Mouse (Mus musculus) lung, adult 2 months (tissue): ENCODE data around the gene Klb. TPM values are rescaled to one million over a fixed set of nuclear protein-coding genes. Genes with fewer than 3 reads are reported as not detected.
A peak's percentile ranks its signal among the peaks of the same experiment; 100 is the strongest.

ENCODE experiments used
- DNase-seq: peaks from one replicate; pipeline ENCODE4 v3.0.0; 2022
- H3K4me1 ChIP-seq: fragments of 200-500 bp; 2 replicates; pipeline ENCODE4 v1.6.1; 2011; ENCODE audit warnings: low read length; ENCODE audit not compliant: control insufficient read depth, insufficient read depth
- H3K4me3 ChIP-seq: fragments of 200-500 bp; replicated peaks from 2 replicates; pipeline ENCODE3; 2011; ENCODE audit warnings: low read depth, mild to moderate bottlenecking, control low read depth, low read length; ENCODE audit errors: extremely low read depth
- CTCF ChIP-seq: fragments of 200-500 bp; IDR thresholded peaks from 2 replicates; pipeline ENCODE4 v1.5.1; 2011; ENCODE audit warnings: mild to moderate bottlenecking, low read length, control low read depth; ENCODE audit not compliant: insufficient read depth
- POLR2A ChIP-seq: fragments of 200-500 bp; IDR thresholded peaks from 2 replicates; pipeline ENCODE4 v1.6.1; 2011; ENCODE audit warnings: low read depth, mild to moderate bottlenecking, control low read depth, low read length, borderline replicate concordance; ENCODE audit errors: extremely low read depth
- WGBS: fragments of 180-500 bp; shearing (Covaris S2); methylation state at CpG from one replicate; pipeline ENCODE4 v1.1.7; 2018; 5-methylcytosine and 5-hydroxymethylcytosine counted together
- polyA plus RNA-seq: library from polyadenylated mRNA; depleted of rRNA; stranded (reverse); fragments of >200 nt; gene quantifications from 2 replicates; pipeline ENCODE4 v1.2.3, GENCODE M21; 2012

Gene Klb
- polyA plus RNA-seq, 1 experiment = 0.44 TPM

DNA sequence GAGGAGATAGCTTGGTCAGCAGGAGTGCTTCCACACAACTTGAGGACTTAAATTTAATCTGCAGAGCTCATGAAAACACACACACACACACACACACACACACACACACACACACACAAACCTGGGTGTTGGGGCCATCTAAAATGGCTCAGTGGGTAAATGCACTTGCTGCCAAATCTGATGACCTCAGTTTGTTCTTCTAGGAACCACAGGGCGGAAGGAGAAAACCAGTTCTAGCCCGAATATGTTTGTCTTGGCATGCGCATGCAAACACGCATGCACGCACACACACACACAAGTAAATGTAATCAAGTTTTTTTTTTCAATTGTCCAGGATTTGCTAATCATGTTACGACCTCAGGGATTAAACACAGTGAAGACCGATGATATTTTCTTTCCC is 23.4 kb downstream of the Klb start:
- H3K4me1 ChIP-seq = no peaks in the 10 kb centered on the region
- no peak for DNase-seq
- TF ChIP-seq POLR2A = no peak
- no peak for TF ChIP-seq CTCF
- 87% methylated on average over 7 of the region's 7 CpGs for WGBS
- no peak overlapping the region for H3K4me3 ChIP-seq

DNA sequence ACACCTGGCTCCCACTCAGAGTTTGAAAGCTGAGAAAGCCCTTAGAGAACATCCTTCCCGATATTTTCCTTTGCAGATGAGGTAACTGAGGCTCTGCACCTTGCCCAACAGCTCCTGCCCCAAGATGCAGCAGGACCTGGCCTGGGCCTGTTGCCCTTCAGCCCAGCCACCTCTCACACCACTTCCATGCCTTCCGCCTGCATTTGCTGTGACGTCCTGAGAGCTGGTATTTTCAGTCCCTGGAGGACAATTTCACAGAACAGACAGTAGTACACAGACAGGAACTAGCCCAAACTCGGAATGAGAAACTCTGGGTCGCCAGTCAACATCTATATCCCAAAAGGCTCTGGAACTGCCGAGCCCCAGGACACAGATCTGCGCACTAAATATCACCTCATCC is 26.6 kb downstream of the Klb start:
- no peak for TF ChIP-seq CTCF
- TF ChIP-seq POLR2A = no peak
- no peak overlapping the region for H3K4me3 ChIP-seq
- 76% methylated on average over 7 of the region's 7 CpGs for WGBS
- no peak for DNase-seq
- H3K4me1 ChIP-seq = no peaks in the 10 kb centered on the region

DNA sequence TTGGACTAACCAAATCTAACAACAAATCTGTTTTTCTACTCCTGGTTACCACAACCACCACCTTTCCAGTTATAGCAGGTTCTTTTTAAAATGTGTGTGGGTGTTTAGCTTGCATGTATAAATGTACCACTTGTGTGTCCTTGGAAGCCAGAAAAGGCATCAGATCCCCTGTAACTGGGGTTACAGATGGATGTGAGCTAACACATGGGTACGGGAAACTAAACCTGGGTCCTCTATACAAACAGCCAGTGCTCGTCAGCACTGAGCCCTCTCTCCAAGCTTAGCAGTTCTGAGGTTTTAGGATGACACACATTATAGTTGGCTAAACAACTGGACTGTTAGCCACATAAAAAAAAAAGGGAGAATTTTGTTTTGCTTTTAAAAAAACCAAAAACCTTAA is 37.6 kb downstream of the Klb start:
- TF ChIP-seq CTCF = no peak
- no peak for TF ChIP-seq POLR2A
- H3K4me1 ChIP-seq = peaks cover 5% of the 10 kb centered on the region; the same call in 1 of the 2 replicates
- no peak for DNase-seq
- 61% methylated on average over 2 of the region's 2 CpGs for WGBS
- H3K4me3 ChIP-seq = no peak overlapping the region

DNA sequence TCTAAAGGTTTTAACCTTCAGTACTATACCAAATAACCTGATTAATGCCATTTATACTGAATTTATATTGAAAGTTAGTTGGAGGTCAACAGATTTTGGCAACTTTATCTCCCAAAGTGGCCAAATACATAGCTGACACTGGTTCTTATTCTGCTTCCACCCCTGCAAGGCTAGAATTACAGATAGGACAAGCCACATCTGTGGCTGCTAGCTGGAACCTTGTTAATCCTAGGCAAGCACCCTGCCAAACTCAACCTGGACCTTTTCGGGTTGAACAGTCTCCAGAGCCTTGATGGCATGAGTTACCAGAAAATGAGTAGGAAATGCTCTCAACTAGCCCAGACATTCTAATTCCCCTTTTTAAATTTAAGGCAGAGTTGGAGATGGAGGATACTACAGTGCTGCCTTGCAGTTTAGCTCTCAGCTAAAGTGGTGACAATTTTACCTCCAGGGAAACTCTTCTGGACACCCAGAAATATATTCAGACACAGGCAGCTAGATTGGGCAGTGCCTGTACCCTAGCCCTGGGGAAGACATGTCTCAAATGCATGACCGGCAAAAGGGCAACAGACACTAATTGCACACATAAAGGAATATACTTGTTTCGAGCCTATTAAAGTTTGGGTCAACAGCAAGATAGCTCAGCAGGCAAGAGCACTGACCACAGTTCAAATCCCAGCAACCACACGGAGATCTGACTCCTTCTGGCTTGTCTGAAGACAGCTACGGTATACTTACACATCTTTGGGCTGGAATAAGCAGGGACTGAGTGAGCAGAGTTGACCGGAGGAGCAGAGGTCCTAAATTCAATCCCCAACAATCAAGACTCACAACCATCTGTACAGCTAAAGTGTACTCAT is 39.1 kb downstream of the Klb start:
- Histone ChIP-seq H3K4me1 (peaks cover 5% of the 10 kb centered on the region; the same call in 1 of the 2 replicates), H3K4me3 (no peak overlapping the region)
- no peak for DNase-seq
- TF ChIP-seq CTCF = no peak
- no peak for TF ChIP-seq POLR2A
- WGBS = 75% methylated on average over 6 of the region's 6 CpGs

DNA sequence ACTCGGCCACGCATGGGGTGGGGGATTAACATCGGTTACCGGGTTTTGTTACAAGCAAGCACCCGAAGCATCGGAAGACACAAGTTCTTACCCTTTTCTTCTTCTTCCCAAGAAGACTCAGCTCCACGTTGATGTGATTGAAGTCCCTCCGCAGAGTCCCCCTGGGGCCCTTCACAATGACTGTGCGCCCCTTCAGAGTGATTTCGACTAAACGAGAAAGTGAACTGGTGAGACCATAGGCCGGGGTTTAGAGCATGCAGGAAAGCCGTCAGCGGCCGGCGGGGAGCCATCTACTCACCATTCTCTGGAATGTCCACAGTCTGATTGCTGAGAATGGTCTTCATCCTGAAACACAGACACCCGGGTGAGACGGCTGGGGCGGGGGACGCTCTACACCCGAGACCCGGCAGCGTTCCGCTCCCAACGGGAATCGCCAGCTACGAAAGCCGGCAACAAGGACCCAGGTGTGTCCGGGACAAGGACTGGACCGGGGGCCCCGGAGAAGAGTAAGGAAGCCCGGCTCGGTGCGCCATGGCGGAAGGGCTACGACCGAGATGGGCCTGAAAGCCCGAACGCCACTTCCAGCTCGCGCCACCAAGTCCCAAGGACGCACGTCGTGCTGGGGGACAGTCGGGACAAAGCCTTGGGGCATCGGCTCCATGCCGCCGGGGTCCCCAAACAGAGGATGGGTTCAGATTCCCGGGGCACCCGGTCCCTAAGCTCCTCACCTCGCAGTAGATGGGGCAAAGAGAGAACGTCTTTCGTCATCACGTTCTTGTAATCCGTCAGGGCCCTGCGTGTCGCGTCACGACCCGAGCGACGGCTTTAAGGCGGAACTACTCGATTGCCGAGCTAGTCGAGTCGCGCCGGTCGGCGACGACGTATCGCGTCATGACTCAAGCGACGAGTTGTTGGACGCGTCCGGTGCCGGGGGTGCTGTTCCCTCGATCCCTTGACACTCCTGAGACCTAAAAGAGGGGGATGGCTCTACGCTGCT is 42.8 kb downstream of the Klb start, which contains the start of the genes Rpl9 and Lias:
Rpl9 (minus strand) TSS at position 797 of the 997 bp plus-strand sequence.
Lias (plus strand) TSS at position 850 of the 997 bp plus-strand sequence.
- H3K4me3 ChIP-seq = peak within 1 kb of the TSS; percentile 96
- TF ChIP-seq CTCF (no peak), POLR2A (peak; percentile 97)
- DNase-seq = peak; percentile 99
- WGBS = under 1% methylated on average over 83 of the region's 83 CpGs
- H3K4me1 ChIP-seq = peaks cover 5% of the 10 kb centered on the region; the same call in 1 of the 2 replicates

DNA sequence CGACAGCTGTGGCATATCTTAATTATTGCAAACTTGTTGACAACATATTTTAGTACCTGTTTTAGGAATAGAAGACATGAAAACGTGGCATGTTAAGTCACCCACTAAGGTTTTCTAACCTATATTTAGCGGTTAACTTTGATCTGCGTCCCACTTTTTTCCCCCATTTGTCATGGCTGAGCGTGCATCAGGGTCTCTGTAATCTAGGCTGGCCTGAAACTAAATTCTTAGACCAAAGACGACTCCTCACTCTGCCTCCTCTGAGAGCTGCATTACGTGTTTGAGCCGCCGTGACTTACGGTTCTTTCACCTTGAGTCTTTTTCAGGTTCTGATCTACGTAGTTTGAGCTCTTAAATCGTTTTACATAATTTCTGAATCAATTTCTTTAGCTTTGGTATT is 43.6 kb downstream of the Klb start:
- 3% methylated on average over 12 of the region's 12 CpGs for WGBS
- TF ChIP-seq CTCF = no peak
- TF ChIP-seq POLR2A = no peak

DNA sequence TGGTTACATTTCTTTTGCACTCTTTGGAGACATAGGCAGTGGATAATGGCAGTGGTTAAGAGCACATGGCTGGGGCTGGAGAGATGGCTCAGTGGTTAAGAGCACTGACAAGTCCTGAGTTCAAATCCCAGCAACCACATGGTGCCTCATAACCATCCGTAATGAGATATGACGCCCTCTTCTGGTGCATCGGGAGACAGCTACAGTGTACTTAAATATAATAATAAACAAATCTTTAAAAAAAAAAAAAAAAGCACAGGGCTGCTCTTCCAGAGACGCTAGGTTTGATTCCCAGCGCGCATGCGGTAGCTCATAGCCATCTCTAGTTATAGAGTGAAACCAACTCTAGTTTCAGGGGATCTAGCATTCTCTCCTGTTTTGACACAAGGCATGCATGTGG is 46.3 kb downstream of the Klb start:
- TF ChIP-seq POLR2A = no peak
- TF ChIP-seq CTCF = no peak
- DNase-seq = no peak
- no peak overlapping the region for H3K4me3 ChIP-seq
- peaks cover 5% of the 10 kb centered on the region; the same call in 1 of the 2 replicates for H3K4me1 ChIP-seq
- 87% methylated on average over 7 of the region's 7 CpGs for WGBS

More for the DNA sequence above, 43.6 kb downstream of the Klb start:
- DNase-seq = no peak
- Histone ChIP-seq H3K4me1 (peaks cover 5% of the 10 kb centered on the region; the same call in 1 of the 2 replicates), H3K4me3 (peak overlapping the region; percentile 96)

DNA sequence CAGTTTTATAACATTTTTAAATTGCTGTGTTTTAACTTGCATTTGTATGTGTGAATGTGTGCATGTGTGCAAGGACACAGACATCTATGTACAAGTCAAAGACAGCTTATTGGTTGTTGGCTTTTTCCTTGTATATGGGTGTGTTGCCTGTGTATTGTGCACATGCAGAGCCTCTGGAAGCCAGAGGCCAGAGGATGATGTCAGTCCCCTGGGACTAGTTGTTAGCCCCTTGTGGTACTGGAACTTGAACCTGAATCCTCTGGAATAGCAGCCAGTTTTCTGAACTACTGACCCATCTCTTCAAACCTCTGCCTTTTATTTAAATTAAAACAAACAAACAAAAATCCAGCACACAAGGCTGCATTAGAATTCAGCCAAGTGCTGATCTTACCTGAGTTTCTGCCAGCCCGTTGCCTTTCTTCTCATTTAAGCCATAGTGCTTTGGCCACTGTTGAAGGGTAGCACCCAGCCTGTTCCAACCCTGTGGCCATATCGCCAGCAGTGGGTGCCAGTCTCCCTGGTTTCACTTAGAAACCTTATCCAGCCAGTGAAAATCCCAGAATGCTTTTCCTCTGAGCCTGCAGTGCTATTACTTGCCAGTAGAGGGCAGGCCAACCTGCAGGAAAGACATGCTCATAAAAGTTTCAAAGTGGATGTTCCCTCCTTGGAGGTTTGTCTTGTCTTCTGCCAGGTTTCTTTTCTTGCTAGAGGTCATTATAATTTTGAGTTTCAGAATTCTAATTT is 53.3 kb downstream of the Klb start:
- Histone ChIP-seq H3K4me1 (no peaks in the 10 kb centered on the region), H3K4me3 (no peak overlapping the region)
- TF ChIP-seq CTCF (peak; percentile 63), POLR2A (no peak)
- WGBS = 19% methylated on average over 2 of the region's 2 CpGs
- peak; percentile 74 for DNase-seq

DNA sequence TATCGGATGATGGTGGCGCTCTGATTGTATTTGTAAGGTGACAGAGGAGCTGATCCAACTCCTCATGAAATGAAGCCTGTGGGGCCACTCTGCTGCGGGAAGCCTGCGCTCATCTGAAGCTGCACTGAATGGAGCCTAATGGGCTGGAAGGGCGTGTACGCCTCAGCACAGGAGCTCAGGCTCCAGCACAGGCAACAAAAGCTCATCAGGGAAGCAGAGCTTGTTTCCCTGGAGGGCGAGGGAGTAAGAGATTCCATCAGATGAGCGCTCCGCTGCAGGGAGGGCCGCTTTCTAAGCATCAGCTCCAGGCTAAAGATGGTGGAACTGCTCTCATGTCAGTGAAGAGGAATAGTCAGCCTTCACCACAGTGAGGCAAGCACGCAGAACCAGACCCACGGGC is 59.9 kb downstream of the Klb start:
- 87% methylated on average over 12 of the region's 12 CpGs for WGBS

More for the DNA sequence above, 59.9 kb downstream of the Klb start:
- TF ChIP-seq CTCF (no peak), POLR2A (no peak)
- Histone ChIP-seq H3K4me1 (no peaks in the 10 kb centered on the region), H3K4me3 (no peak overlapping the region)
- no peak for DNase-seq
